Mouse (Mus musculus) embryonic facial prominence, embryonic 13.5 days (tissue): Measurements from ENCODE around the gene Cdkn3. TPM values are rescaled to one million over a fixed set of nuclear protein-coding genes. Genes with fewer than 3 reads are reported as not detected.
"Not testable (repeated sequence)": the region's sequence is repeated elsewhere in the genome, so short reads cannot be mapped to it uniquely, and the experiment has no call there.

Experiments
- ATAC-seq: fragments of 200-750 bp; cut with Nextera tagmentation; 2 replicates; pipeline ENCODE4 v1.8.0; 2017; ENCODE audit warnings: low read depth; ENCODE audit not compliant: insufficient number of reproducible peaks, insufficient read depth, low FRiP score, low TSS enrichment
- H3K27ac ChIP-seq: fragments of 300-500 bp; sonication (generic); 2 replicates; pipeline ENCODE4 v1.5.1; 2015; ENCODE audit warnings: moderate library complexity, mild to moderate bottlenecking, inconsistent platforms
- H3K27me3 ChIP-seq: fragments of 300-500 bp; sonication (generic); 2 replicates; pipeline ENCODE4 v1.6.1; 2015; ENCODE audit warnings: mild to moderate bottlenecking, inconsistent platforms
- H3K36me3 ChIP-seq: fragments of 300-500 bp; sonication (generic); 2 replicates; pipeline ENCODE4 v1.6.1; 2015; ENCODE audit warnings: mild to moderate bottlenecking, inconsistent platforms
- H3K4me1 ChIP-seq: fragments of 300-500 bp; sonication (generic); 2 replicates; pipeline ENCODE4 v1.6.1; 2015; ENCODE audit warnings: inconsistent platforms
- H3K4me2 ChIP-seq: fragments of 300-500 bp; sonication (generic); 2 replicates; pipeline ENCODE4 v1.6.1; 2015; ENCODE audit warnings: moderate library complexity, mild to moderate bottlenecking, inconsistent platforms
- H3K4me3 ChIP-seq: fragments of 300-500 bp; sonication (generic); 2 replicates; pipeline ENCODE4 v1.5.1; 2015; ENCODE audit warnings: mild to moderate bottlenecking, inconsistent platforms
- H3K9ac ChIP-seq: fragments of 300-500 bp; sonication (generic); 2 replicates; pipeline ENCODE4 v1.6.1; 2015; ENCODE audit warnings: mild to moderate bottlenecking, inconsistent platforms
- H3K9me3 ChIP-seq: fragments of 300-500 bp; sonication (generic); 2 replicates; pipeline ENCODE4 v1.6.1; 2016; ENCODE audit warnings: inconsistent platforms
- WGBS: fragments of 180-500 bp; shearing (Covaris S2); methylation state at CpG from one replicate; pipeline ENCODE4 v1.1.7; 2015; ENCODE audit warnings: mixed read lengths; 5-methylcytosine and 5-hydroxymethylcytosine counted together
- polyA plus RNA-seq: library from polyadenylated mRNA; unstranded; fragments of >200 nt; fragmentation: Nextera tagmentation; extraction: Ambion mirVana; gene quantifications from 2 replicates; pipeline ENCODE4 v1.2.1, GENCODE M21; 2015

The Cdkn3 gene
- polyA plus RNA-seq, 1 experiment from 2014 or later, result 45.6 TPM

DNA sequence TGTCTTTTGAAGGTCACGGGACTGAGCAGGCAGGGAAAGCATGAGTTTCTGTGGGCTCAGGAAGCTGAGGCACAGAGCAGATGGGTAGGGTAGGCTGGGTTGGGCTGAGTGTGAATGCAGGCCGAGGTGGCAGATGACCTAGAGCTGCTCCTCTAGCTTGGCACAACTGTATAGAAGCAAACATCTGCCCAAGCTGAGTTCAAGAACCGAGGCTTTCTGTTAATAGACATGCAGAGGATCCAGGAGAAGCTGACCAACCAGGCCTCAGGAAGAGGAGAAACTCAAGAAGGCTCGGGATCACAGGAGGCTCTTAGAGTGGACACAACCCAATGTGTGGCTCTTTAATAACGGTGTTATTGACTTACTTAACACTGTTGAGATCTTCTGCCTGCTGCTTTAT, 45.8 kb downstream of the Cdkn3 start:
- Histone ChIP-seq H3K27ac (no peak overlapping the region), H3K36me3 (peaks cover 17% of the 10 kb centered on the region), H3K4me3 (no peak overlapping the region), H3K4me2 (no peak overlapping the region), H3K27me3 (no peaks in the 10 kb centered on the region), H3K9ac (no peak overlapping the region), H3K9me3 (no peaks in the 10 kb centered on the region), H3K4me1 (no peaks in the 10 kb centered on the region)
- 83% methylated on average over 5 of the region's 5 CpGs for WGBS
- no peak for ATAC-seq

DNA sequence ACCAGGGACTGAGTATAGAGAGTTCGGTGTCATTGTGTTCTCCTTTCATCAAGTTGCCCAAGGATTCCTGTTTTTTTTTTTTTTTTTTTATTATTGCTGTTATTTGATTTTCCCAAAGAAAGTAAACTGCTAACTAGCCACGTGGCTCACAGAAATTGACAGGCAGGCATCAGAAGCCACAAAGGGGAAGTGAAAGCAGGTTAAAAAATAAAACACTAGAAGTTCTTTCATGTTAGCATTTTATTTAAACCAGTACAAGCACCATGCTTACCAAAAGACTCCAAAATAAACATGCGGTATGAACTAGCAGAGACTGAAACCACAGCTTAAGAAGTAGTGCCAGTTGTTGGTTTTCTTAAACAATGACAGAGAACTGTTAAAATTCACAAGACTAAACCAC, 47.6 kb downstream of the Cdkn3 start:
- no peak for ATAC-seq
- Histone ChIP-seq H3K27ac (no peak overlapping the region), H3K4me3 (no peak overlapping the region), H3K27me3 (no peaks in the 10 kb centered on the region), H3K9ac (no peak overlapping the region), H3K4me2 (no peak overlapping the region), H3K36me3 (peaks cover 31% of the 10 kb centered on the region), H3K4me1 (no peaks in the 10 kb centered on the region), H3K9me3 (no peaks in the 10 kb centered on the region)
- WGBS, result 75% methylated on average over 3 of the region's 3 CpGs

DNA sequence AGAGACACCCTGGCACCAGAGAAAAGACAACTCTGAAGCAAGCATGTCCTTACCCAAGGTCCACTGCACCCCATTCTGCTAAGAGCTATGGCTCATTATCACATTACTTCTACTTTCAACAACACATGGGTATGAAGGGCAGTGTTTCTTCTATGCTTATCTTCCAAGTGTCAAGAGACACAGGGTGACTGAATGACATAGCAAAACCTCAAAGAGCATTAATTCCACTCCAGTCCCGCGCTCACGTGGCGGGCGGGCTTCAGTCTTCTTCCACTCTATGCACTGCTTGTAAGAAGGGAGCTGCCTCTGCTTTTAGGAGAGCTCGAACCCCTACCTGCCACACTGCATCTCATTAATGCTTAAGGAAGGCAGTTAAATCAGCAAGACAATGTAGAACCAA, 55.3 kb downstream of the Cdkn3 start:
- Histone ChIP-seq H3K36me3 (peaks cover 52% of the 10 kb centered on the region), H3K9me3 (no peaks in the 10 kb centered on the region), H3K4me3 (no peak overlapping the region), H3K4me1 (peaks cover 7% of the 10 kb centered on the region), H3K27ac (no peak overlapping the region), H3K27me3 (no peaks in the 10 kb centered on the region), H3K4me2 (no peak overlapping the region), H3K9ac (no peak overlapping the region)
- no peak for ATAC-seq
- WGBS, result 86% methylated on average over 6 of the region's 6 CpGs

DNA sequence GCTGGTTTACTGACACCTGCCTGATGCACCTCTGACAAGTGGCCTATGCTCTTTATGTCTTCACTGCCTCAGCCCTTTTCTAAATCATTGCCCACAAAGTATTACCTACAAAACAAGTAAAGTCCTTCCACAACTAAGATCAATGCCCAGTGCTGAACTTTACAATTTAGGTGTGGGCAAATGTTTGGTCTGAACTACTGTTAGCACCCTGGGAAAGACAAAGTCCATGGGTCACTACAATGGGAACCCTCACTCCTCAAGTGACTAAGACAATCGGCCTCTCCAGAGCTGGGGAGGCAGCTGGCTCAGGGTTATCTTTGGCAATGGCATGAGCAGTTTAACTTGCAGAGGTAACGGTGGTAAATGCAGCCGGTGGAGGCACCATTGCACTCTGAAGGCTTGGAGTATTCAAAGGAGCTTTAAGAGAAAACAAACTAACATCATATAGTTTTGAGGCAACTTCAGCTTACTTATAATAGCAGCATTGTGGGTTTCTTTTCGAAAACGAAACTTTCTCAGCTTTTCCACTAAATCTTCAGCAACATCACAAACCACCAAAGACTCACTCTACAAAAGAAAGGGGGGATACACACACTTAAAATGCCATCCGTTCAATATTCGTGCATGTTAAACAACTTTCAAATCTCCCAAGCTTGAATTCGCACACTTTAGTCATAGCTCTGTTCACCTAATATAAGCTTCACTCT, 56.7 kb downstream of the Cdkn3 start:
- 93% methylated on average over 8 of the region's 8 CpGs for WGBS
- Histone ChIP-seq H3K36me3 (peaks cover 40% of the 10 kb centered on the region), H3K4me2 (no peak overlapping the region), H3K4me1 (peaks cover 14% of the 10 kb centered on the region), H3K27ac (no peak overlapping the region), H3K27me3 (no peaks in the 10 kb centered on the region), H3K9ac (no peak overlapping the region), H3K4me3 (no peak overlapping the region), H3K9me3 (no peaks in the 10 kb centered on the region)
- ATAC-seq, result no peak

DNA sequence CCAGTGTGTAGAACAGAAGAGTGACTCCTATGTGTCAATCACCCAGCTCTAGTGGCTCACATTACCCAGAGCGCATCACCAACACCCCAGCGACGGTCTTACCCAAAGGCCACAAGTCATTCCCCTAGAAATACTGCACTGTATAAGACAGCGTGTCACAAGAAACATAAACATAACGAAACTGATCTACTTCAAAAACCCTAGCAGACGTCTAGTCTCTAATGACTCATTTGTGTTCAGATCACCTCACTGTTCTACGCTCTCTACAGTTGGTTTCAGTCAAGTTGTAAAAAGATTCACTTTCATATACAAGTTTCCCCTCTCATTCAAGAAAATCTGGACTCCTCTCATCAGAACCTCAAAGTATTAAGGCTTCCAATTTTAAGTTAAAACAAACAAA, 58.4 kb downstream of the Cdkn3 start:
- ATAC-seq, result no peak
- no peak overlapping the region for H3K4me2 ChIP-seq
- peaks cover 25% of the 10 kb centered on the region for H3K36me3 ChIP-seq
- WGBS, result 89% methylated on average over 7 of the region's 7 CpGs
- H3K4me3 ChIP-seq, result no peak overlapping the region
- no peak overlapping the region for H3K9ac ChIP-seq
- no peaks in the 10 kb centered on the region for H3K9me3 ChIP-seq
- H3K4me1 ChIP-seq, result peaks cover 14% of the 10 kb centered on the region
- H3K27me3 ChIP-seq, result peaks cover 3% of the 10 kb centered on the region; the same call in 1 of the 2 replicates
- no peak overlapping the region for H3K27ac ChIP-seq

DNA sequence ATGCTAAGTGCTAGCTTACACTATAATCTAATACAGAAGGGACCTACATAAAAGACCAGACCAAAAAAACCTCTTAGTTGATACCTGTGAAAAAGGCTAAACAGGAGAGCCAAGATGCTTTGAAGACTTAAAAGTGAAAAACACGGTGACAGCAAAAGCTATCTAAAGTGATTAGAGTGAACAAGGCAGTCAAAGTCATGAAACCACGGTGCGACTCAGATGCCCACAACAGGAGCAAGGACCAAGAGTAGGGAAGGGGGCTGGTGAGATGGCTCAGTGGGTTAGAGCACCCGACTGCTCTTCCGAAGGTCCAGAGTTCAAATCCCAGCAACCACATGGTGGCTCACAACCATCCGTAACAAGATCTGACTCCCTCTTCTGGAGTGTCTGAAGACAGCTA, 59.6 kb downstream of the Cdkn3 start:
- not testable (repeated sequence) for ATAC-seq, H3K9ac ChIP-seq, H3K4me2 ChIP-seq, H3K9me3 ChIP-seq, H3K27me3 ChIP-seq, H3K4me3 ChIP-seq, H3K27ac ChIP-seq
- H3K4me1 ChIP-seq, result peaks cover 14% of the 10 kb centered on the region
- peaks cover 20% of the 10 kb centered on the region for H3K36me3 ChIP-seq
- 92% methylated on average over 6 of the region's 6 CpGs for WGBS

Other genes with a start within 250 kb of the Cdkn3 start
- gene Cnih1, start 27.9 kb downstream of the Cdkn3 start, polyA plus RNA-seq, result 196 and 198 TPM in 2 replicates
- 70.9 and 83.4 TPM in 2 replicates for gene Gmfb, start 61.7 kb downstream of the Cdkn3 start, polyA plus RNA-seq
- 20.1 and 23.5 TPM in 2 replicates for gene Cgrrf1, start 71.6 kb downstream of the Cdkn3 start, polyA plus RNA-seq
- 10.2 and 12.3 TPM in 2 replicates for gene Samd4, start 122.3 kb downstream of the Cdkn3 start, polyA plus RNA-seq